Mouse (Mus musculus) splenic B cell, adult 2 months (primary cell): Measurements from ENCODE around the gene Zfp704.

Experiments
- DNase-seq: peaks from one replicate; pipeline ENCODE4 v3.0.0-alpha.2; 2011; ENCODE audit warnings: low read depth, low spot score
- H3K27me3 ChIP-seq: 2 replicates; pipeline ENCODE4 v1.6.1; 2012; ENCODE audit warnings: mild to moderate bottlenecking, low read length, moderate library complexity, mixed read lengths; ENCODE audit not compliant: control insufficient read depth, poor library complexity, insufficient read depth, severe bottlenecking
- H3K36me3 ChIP-seq: 2 replicates; pipeline ENCODE4 v1.6.1; 2012; ENCODE audit warnings: mild to moderate bottlenecking, low read length, moderate library complexity, mixed read lengths; ENCODE audit not compliant: control insufficient read depth, poor library complexity, insufficient read depth, severe bottlenecking

The Zfp704 gene

GRCm38 (mm10) chr3:9609581-9610341 lies at the start of gene Zfp704:
TSS of gene Zfp704 (minus strand) at chr3:9610085.
- Histone ChIP-seq H3K36me3 (no peaks in the 10 kb centered on the region), H3K27me3 (no peaks in the 10 kb centered on the region; the same call in 1 of the 2 replicates)
- peak; percentile 38 for DNase-seq

- DNase-seq: no peak
- no peaks in the 10 kb centered on the region for H3K27me3 ChIP-seq
- no peaks in the 10 kb centered on the region for H3K36me3 ChIP-seq
Measured at GRCm38 (mm10) chr3:9633036-9634005, 23.4 kb upstream of the Zfp704 start.

GRCm38 (mm10) chr3:9629951-9630350 lies 20.1 kb upstream of the Zfp704 start:
- DNase-seq: no peak
- H3K36me3 ChIP-seq: no peaks in the 10 kb centered on the region
- H3K27me3 ChIP-seq: no peaks in the 10 kb centered on the region

- Histone ChIP-seq H3K27me3 (no peaks in the 10 kb centered on the region), H3K36me3 (no peaks in the 10 kb centered on the region)
- DNase-seq: no peak
Measured at GRCm38 (mm10) chr3:9628041-9628440, 18.2 kb upstream of the Zfp704 start.

DNA sequence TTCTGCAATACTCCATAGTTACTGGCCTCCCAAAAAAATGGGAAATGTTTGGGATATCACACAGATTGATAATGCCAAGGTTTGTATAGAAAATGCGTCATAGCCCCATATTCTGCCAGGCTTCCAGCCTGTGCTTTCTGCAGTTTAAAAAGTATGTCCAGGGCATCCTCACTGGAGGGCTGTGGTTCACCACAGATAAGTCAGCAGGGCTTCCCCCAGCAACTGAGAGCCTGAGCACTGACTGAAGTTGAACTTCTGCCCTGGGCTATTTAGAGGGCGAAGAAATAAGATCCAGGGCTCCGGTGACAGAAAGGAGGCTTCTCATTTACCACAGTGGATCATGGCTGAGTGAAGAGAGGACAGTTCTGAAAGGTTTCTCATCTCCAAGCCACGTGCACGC lies 16.3 kb upstream of the Zfp704 start:
- no peaks in the 10 kb centered on the region for H3K27me3 ChIP-seq
- H3K36me3 ChIP-seq: no peaks in the 10 kb centered on the region
- no peak for DNase-seq

DNA sequence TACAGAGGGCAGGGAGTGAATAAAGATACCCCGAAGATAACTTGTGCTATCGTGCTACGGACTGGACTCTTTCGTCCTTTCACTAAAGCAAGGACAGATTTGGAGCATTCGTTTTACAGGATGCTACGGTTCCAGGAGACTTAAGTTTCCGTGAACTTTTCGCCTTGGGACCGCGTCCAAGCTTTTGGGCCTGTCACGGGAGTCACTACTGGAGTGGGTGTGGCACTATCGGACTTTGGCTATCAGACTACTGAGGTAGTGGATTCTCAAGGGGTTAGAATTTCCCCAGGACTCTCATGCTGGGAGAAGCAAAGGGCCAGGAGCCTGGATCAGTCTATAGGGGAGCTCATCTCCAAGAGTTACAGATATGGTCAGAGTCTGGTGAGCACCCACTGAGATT lies 10.7 kb upstream of the Zfp704 start:
- DNase-seq: no peak
- Histone ChIP-seq H3K27me3 (no peaks in the 10 kb centered on the region), H3K36me3 (no peaks in the 10 kb centered on the region)

GRCm38 (mm10) chr3:9619562-9620275 lies 9.8 kb upstream of the Zfp704 start:
- H3K27me3 ChIP-seq: no peaks in the 10 kb centered on the region
- no peak for DNase-seq
- no peaks in the 10 kb centered on the region for H3K36me3 ChIP-seq

DNA sequence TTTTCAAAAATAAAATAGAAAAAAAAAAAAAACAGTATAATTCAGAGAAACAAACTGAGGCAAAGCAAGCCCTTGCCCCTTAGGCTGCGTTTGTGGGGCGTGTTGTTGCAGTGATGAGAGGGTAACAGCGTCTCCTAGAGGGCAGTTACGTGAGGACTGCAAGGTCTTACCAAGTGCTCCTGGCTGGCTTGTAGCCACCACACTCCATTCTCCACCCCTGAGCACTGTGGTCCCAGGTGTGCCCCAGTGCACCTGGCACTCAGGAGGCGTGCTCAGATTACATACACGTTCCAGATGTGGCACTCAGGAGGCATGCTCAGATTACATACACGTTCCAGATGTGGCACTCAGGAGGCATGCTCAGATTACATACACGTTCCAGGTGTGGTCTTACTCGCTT lies 7.2 kb upstream of the Zfp704 start:
- no peak for DNase-seq
- H3K27me3 ChIP-seq: no peaks in the 10 kb centered on the region
- H3K36me3 ChIP-seq: no peaks in the 10 kb centered on the region

DNA sequence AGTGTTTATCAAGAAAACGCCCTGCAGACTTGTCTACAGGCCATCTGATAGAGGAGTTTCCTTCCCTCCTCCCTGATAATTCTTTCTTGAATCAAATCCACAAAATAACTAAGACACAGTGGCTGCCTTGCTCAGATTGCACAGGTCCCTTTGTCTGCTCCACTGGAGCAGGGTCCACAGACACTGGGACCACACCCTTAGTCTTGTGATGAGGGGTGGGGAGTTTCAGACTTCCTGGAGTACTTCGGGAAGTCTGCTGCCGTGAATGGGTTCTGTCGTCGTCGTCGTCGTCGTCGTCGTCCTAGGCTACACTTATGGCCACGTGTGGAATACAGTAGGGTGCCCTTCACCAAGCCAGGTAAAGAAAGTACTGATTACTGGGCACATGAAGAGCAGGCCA lies 4.8 kb upstream of the Zfp704 start:
- Histone ChIP-seq H3K36me3 (no peaks in the 10 kb centered on the region), H3K27me3 (no peaks in the 10 kb centered on the region)
- DNase-seq: no peak

DNA sequence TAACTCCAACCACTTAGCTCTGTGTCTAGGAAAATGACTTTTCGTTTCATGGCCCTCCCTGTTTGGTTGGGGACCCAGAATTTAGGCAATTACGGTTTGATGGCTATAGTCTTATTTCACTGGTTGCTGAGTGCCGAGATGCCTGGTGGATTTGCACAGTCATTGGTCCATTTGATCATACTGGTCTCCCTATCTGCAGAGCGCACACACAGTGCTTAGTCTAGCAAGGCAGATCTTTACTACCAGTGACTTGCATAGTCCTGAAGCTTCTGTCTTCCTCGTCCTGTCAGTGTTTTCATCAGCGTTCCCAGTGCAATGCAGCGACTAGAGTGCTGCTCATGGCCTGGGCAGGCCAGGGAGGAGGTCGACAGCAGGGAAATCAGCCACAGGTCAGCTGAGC lies 4.1 kb upstream of the Zfp704 start:
- Histone ChIP-seq H3K36me3 (no peaks in the 10 kb centered on the region), H3K27me3 (no peaks in the 10 kb centered on the region; the same call in 1 of the 2 replicates)
- no peak for DNase-seq

DNA sequence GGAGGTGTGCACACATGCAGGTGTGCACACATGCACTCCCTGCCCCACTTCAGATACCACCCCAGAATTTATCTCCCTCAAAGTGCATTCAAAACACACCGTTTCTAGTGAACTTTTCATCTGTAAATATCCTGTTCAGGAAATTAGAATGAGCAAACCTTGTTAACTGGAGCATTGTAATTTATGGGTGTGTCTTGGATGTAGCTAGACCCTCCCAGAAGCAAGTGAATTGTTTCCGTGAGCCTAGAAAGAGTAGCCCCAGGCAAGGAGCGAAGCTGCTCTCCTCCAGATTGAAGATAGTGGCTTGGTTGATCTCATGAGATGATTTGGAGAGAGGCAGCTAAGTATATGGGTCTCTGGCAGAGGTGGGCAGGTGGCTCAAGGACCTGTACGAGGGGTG lies 1.3 kb upstream of the Zfp704 start:
- no peak for DNase-seq
- Histone ChIP-seq H3K36me3 (no peaks in the 10 kb centered on the region), H3K27me3 (no peaks in the 10 kb centered on the region; the same call in 1 of the 2 replicates)

DNA sequence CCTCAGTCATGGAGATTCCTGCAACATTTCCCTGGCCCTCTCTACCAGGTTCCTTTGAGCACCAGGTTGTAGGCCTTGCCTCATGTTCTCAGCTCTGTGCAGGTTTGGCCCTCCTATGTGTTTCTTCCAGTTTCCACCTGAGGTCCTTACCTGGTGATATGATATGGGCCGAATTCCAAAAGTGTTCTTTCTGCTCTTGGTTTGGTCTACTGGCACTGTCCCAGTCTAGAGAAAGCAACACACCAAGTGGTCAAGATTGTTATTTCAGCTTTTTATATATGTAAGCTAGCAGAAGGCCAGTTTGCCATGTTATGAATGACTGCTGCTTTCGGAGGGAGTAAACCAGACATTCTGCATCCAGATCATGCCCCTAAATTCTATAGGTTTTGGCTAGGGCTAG lies 541 bp upstream of the Zfp704 start:
- no peaks in the 10 kb centered on the region for H3K36me3 ChIP-seq
- DNase-seq: no peak
- H3K27me3 ChIP-seq: no peaks in the 10 kb centered on the region; the same call in 1 of the 2 replicates

GRCm38 (mm10) chr3:9608906-9609580 lies 842 bp downstream of the Zfp704 start:
- H3K27me3 ChIP-seq: no peaks in the 10 kb centered on the region; the same call in 1 of the 2 replicates
- no peaks in the 10 kb centered on the region for H3K36me3 ChIP-seq
- peak; percentile 42 for DNase-seq

DNA sequence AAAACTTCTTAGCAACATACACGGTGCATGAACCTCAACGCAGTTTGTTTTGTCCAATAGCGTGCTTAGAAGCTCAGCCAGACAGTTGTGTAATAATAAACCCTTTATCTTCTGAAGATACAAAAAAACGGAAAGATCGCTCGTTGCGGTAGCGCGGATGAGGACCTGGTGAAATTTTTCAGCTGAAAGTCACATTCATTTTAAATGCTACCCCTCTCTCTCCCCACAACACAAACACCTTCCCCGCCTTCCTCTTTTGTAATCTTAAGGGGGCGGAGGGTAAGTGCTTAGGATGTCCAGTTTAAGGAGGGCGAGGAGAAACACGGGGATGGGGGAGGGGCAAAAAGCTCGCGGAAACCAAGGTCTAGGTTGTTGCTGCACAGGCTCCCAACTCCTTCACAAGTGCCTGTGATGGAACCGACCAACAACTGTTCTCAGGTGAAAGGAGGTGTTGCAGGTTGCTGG lies 1.4 kb downstream of the Zfp704 start:
- DNase-seq: no peak
- H3K36me3 ChIP-seq: no peaks in the 10 kb centered on the region
- no peaks in the 10 kb centered on the region; the same call in 1 of the 2 replicates for H3K27me3 ChIP-seq
